Comparison of ENCODE assay signal across 12 mouse cellular contexts in the genomic region with DNA sequence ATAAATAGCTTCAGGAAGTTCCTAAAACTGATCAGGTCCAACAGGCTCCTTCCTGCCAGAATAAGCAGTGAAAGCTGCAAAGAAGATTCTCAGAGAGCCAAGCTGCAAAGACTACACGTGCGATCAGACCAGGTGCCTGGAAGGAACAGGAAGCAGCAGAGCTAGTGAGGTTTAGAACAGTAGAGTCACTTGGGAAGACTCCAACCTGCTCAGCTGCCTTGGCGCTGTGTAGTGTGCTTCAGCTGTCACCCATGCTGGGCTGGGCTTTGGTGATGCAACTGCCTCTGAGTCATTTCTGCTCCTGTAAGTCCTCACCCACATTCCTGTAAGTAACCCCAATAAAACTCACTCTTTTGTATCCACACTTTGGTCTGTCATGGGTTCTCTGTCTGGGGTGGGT.
DNase-seq lines count a peak whose midpoint lies in the region; ATAC-seq and TF ChIP-seq lines count a peak whose summit lies in the region.
"Had no signal": no experiment of that assay in that cellular context is flagged by ENCODE, and none has a peak within 500 bp of the region (broad histone marks: within the 10 kb centered on the region; RNA-seq: fewer than 3 reads in every experiment).

No protein-coding gene starts in this region.

- TF ChIP-seq POLR2A in liver, adult 2 months (IDR thresholded peaks at IDR 0.05; ENCODE audit: extremely low read depth, insufficient read depth, low read length) = no peak

- H3K27me3 ChIP-seq in embryonic facial prominence, embryonic 14.5 days (replicated peaks; ENCODE audit: control insufficient read depth, insufficient read depth, low read length) = no peaks in the 10 kb centered on the region
- H3K27me3 ChIP-seq in embryonic facial prominence, embryonic 10.5 days (replicated peaks; ENCODE audit: low read depth, poor library complexity, severe bottlenecking) = no peaks in the 10 kb centered on the region
- H3K27me3 ChIP-seq in liver, adult 2 months (ENCODE audit: control insufficient read depth, insufficient read depth, low read length) = no peaks in the 10 kb centered on the region
- no peaks in the 10 kb centered on the region for H3K27me3 ChIP-seq in liver, embryonic 11.5 days (replicated peaks; ENCODE audit: control insufficient read depth, insufficient read depth, low read length)
- H3K27me3 ChIP-seq: liver, embryonic 15.5 days had no signal

- no peak overlapping the region for H3K4me3 ChIP-seq in embryonic facial prominence, embryonic 14.5 days (ENCODE audit: low read depth, low read length)
- H3K4me3 ChIP-seq in embryonic facial prominence, embryonic 10.5 days = no peak overlapping the region
- no peak overlapping the region for H3K4me3 ChIP-seq in liver, adult 2 months (ENCODE audit: insufficient read depth, low read depth, low read length)
- H3K4me3 ChIP-seq in liver, embryonic 11.5 days (ENCODE audit: low read depth, low read length) = no peak overlapping the region
- H3K4me3 ChIP-seq: liver, embryonic 15.5 days had no signal

- H3K27ac ChIP-seq in embryonic facial prominence, embryonic 14.5 days (replicated peaks; ENCODE audit: low read depth, low read length) = no peak overlapping the region
- no peak overlapping the region for H3K27ac ChIP-seq in embryonic facial prominence, embryonic 10.5 days (replicated peaks)
- no peak overlapping the region for H3K27ac ChIP-seq in liver, adult 2 months (replicated peaks; ENCODE audit: insufficient read depth, low read depth, low read length)
- H3K27ac ChIP-seq in liver, embryonic 11.5 days (ENCODE audit: low read depth, low read length) = no peak overlapping the region
- H3K27ac ChIP-seq: liver, embryonic 15.5 days; macrophage had no signal

- H3K4me1 ChIP-seq in embryonic facial prominence, embryonic 14.5 days (ENCODE audit: control insufficient read depth, insufficient read depth, low read length) = no peaks in the 10 kb centered on the region
- H3K4me1 ChIP-seq in embryonic facial prominence, embryonic 10.5 days = no peaks in the 10 kb centered on the region; the same call in 1 of the 2 replicates
- H3K4me1 ChIP-seq in liver, adult 2 months (ENCODE audit: control insufficient read depth, insufficient read depth, low read length) = peaks cover 2% of the 10 kb centered on the region
- no peaks in the 10 kb centered on the region for H3K4me1 ChIP-seq in liver, embryonic 11.5 days (replicated peaks; ENCODE audit: control insufficient read depth, insufficient read depth, low read length)
- H3K4me1 ChIP-seq: liver, embryonic 15.5 days had no signal

- H3K79me2 ChIP-seq in liver, adult 2 months (ENCODE audit: control insufficient read depth, insufficient read depth, low read length) = peaks cover 26% of the 10 kb centered on the region; the same call in 1 of the 2 replicates

- no peaks in the 10 kb centered on the region for H3K36me3 ChIP-seq in embryonic facial prominence, embryonic 14.5 days (ENCODE audit: control insufficient read depth, insufficient read depth, low read length)
- no peaks in the 10 kb centered on the region for H3K36me3 ChIP-seq in embryonic facial prominence, embryonic 10.5 days (replicated peaks)
- no peaks in the 10 kb centered on the region for H3K36me3 ChIP-seq in liver, adult 2 months (ENCODE audit: control insufficient read depth, insufficient read depth, low read length)
- H3K36me3 ChIP-seq in liver, embryonic 11.5 days (ENCODE audit: control insufficient read depth, insufficient read depth, low read length) = no peaks in the 10 kb centered on the region
- H3K36me3 ChIP-seq: liver, embryonic 15.5 days had no signal

- H3K9me3 ChIP-seq in embryonic facial prominence, embryonic 14.5 days (ENCODE audit: control insufficient read depth, low read length) = no peaks in the 10 kb centered on the region
- H3K9me3 ChIP-seq in embryonic facial prominence, embryonic 10.5 days = no peaks in the 10 kb centered on the region
- H3K9me3 ChIP-seq in liver, embryonic 11.5 days (ENCODE audit: control insufficient read depth, low read length) = no peaks in the 10 kb centered on the region
- H3K9me3 ChIP-seq: liver, embryonic 15.5 days had no signal

- no peak overlapping the region for H3K9ac ChIP-seq in embryonic facial prominence, embryonic 14.5 days (ENCODE audit: low read depth, low read length)
- no peak overlapping the region for H3K9ac ChIP-seq in liver, adult 2 months (ENCODE audit: low read depth, low read length)
- no peak overlapping the region for H3K9ac ChIP-seq in liver, embryonic 11.5 days (ENCODE audit: low read depth, low read length)
- H3K9ac ChIP-seq: liver, embryonic 15.5 days had no signal

- H3K4me2 ChIP-seq in embryonic facial prominence, embryonic 14.5 days (ENCODE audit: low read depth, low read length) = no peak overlapping the region
- no peak overlapping the region for H3K4me2 ChIP-seq in liver, embryonic 11.5 days
- H3K4me2 ChIP-seq: liver, embryonic 15.5 days had no signal

- 0 out of 2 replicates have a peak, but pooled peaks have one; percentile 33 for ATAC-seq in embryonic facial prominence, embryonic 14.5 days (ENCODE audit: low read depth)
- ATAC-seq in liver, embryonic 11.5 days (replicated peaks; ENCODE audit: low FRiP score) = no peak

- 82% methylated on average over 3 of the region's 3 CpGs for WGBS in embryonic facial prominence, embryonic 14.5 days
- WGBS in embryonic facial prominence, embryonic 10.5 days = 83% methylated on average over 3 of the region's 3 CpGs
- WGBS in liver, adult 2 months = 75% methylated on average over 3 of the region's 3 CpGs
- 78% methylated on average over 3 of the region's 3 CpGs for WGBS in liver, embryonic 11.5 days

- no peak for DNase-seq in embryonic facial prominence, embryonic 14.5 days (ENCODE audit: low spot score)
- DNase-seq in embryonic facial prominence, embryonic 10.5 days (ENCODE audit: low spot score) = no peak
- DNase-seq in liver, adult 2 months (ENCODE audit: extremely low read depth, low read depth, low spot score) = peak; percentile 41
- no peak for DNase-seq in liver, embryonic 11.5 days (ENCODE audit: low spot score)
- DNase-seq in adrenal gland, postnatal 36 days = peak; percentile 55 to 56
- peak; percentile 38 to 39 for DNase-seq in right cerebral cortex, postnatal 36 days (ENCODE audit: low spot score in 2 of 2)
- no peak for DNase-seq in testis, postnatal 14 days (ENCODE audit: low spot score)
- no peak for DNase-seq in thymus, postnatal 14 days
- DNase-seq: kidney, adult 8-10 months; thymus, postnatal 4 days had no signal

- TF ChIP-seq CTCF in liver, adult 2 months (IDR thresholded peaks at IDR 0.05; ENCODE audit: low read depth, low read length) = no peak

Comparison
In these comparisons a context has a peak if more than half of its experiments do, and no peak if none do; other contexts are left out.
1. DNase-seq: peak in liver, adult 2 months (single experiment), adrenal gland, postnatal 36 days (2 of 2) and right cerebral cortex, postnatal 36 days (2 of 2); none in embryonic facial prominence, embryonic 14.5 days (single experiment), embryonic facial prominence, embryonic 10.5 days (single experiment), liver, embryonic 11.5 days (single experiment), testis, postnatal 14 days (single experiment) and thymus, postnatal 14 days (single experiment).